Mouse (Mus musculus): ENCODE measurements around the gene Wdr54. TPM values are rescaled to one million over a fixed set of nuclear protein-coding genes. Genes with fewer than 3 reads are reported as not detected.

The Wdr54 gene
- polyA plus RNA-seq, 1 experiment from 2014 or later: 1.1 TPM

DNA sequence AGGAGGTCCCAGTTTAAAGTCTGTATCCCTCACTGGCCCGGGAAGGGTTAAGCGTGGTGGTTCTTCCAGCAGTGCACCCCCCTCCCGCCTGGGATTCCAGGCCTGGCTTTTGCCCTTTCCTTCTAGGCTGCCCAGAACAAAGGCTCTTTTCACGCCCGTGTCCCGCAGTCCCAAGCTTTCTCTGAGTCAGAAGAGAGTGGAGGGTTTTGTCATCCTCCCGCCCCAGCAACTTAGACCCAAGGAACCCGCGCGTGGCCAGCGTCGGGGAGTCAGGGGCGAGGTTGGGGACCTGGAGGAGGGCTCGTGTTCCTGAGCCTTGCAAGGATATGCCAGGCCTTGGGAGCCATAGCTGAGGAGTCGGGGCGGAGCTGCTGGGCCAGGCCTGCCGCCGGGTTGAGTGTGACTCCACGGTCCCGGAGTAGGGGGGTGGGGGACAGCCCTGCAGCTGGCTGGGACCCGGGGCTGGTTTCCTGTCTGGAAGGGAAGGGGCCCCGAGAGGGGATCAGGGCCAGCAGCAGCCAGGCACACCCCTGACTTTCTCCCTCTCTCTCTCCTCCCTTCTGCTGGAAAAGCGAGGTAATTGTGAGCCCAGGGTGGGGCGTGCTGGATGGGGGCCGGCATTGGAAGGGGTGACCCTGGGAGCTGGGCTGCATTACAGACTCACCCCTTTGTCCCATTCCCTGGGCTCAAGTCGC, 19.2 kb downstream of the Wdr54 start:
- Histone ChIP-seq H3K36me3 (no peaks in the 10 kb centered on the region), H3K9ac (peak overlapping the region; percentile 71), H3K27ac (peak overlapping the region; percentile 83), H3K4me3 (peak overlapping the region; percentile 57), H3K9me3 (replicated peaks) (no peaks in the 10 kb centered on the region), H3K4me2 (peak overlapping the region; percentile 70), H3K4me1 (peaks cover 64% of the 10 kb centered on the region), H3K27me3 (replicated peaks) (peaks cover 74% of the 10 kb centered on the region)
- peak; percentile 53 for ATAC-seq
- WGBS (ENCODE audit: insufficient replicate concordance): 4% methylated on average over 26 of the region's 26 CpGs

DNA sequence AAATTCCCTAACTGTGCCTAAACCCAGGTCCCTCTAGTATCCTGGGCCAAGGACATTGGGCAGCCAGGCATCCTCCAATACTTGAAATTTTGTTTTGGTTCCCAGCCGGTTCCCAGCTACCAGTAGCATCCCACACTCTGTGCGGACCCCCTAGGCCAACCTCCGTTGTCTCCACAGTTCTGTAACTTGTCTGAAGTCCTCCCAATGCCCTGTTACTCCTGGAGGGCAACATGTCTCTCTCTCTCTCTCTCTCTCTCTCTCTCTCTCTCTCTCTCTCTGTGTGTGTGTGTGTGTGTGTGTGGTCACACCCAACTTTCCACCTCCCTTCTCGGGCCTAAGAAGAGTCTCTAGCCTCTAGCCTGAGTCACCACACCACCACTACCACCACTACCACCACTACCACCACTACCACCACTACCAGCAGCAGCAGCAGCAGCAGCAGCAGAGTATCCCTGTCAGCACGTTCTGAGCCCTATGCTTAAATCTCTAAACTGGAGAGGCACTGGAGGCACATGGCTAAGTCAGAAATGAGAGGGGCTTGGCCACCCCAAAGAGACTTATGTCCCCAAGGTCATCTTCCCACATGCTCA, 19.8 kb downstream of the Wdr54 start:
- 32% methylated on average over 5 of the region's 5 CpGs for WGBS (ENCODE audit: insufficient replicate concordance)
- Histone ChIP-seq H3K4me3 (peak overlapping the region; percentile 57), H3K4me2 (peak overlapping the region; percentile 70), H3K4me1 (peaks cover 61% of the 10 kb centered on the region), H3K9me3 (replicated peaks) (no peaks in the 10 kb centered on the region), H3K9ac (peak overlapping the region; percentile 71), H3K36me3 (no peaks in the 10 kb centered on the region), H3K27me3 (replicated peaks) (peaks cover 67% of the 10 kb centered on the region), H3K27ac (peak overlapping the region; percentile 83)
- ATAC-seq: no peak

DNA sequence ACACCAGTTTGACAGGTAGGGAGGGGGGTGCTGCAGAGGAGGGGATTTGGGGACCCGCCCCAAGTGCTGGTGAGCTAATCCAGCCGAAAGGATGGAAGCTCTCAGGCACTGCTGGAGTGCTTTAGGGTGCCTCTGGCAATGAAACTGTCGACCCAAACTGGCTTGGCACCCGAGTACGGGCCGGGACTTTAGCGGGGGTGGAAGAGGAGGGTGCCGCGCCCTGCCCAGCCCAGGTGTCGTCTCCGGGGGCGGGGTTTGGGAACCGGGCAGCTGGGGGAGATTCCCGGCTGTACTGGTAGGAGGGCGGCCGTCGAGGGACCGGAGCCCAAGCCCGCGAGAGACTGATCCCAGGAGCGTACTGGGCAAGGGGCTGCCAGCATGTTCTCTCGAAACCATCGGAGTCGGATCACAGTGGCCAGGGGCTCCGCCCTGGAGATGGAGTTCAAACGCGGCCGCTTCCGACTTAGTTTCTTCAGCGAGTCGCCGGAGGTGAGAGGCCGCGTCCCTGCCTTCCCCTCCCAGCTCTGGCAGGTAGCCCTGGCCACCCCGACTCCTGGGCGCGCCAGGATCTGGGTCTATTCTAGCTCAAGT, 20.5 kb downstream of the Wdr54 start:
- Histone ChIP-seq H3K4me3 (peak overlapping the region; percentile 57), H3K27me3 (replicated peaks) (peaks cover 60% of the 10 kb centered on the region), H3K9me3 (replicated peaks) (no peaks in the 10 kb centered on the region), H3K4me2 (peak overlapping the region; percentile 70), H3K4me1 (peaks cover 67% of the 10 kb centered on the region), H3K9ac (peak overlapping the region; percentile 71), H3K36me3 (no peaks in the 10 kb centered on the region), H3K27ac (0 out of 2 replicates have a peak overlapping the region, but pooled peaks have one; percentile 83)
- no peak for ATAC-seq
- WGBS (ENCODE audit: insufficient replicate concordance): 29% methylated on average over 37 of the region's 37 CpGs

DNA sequence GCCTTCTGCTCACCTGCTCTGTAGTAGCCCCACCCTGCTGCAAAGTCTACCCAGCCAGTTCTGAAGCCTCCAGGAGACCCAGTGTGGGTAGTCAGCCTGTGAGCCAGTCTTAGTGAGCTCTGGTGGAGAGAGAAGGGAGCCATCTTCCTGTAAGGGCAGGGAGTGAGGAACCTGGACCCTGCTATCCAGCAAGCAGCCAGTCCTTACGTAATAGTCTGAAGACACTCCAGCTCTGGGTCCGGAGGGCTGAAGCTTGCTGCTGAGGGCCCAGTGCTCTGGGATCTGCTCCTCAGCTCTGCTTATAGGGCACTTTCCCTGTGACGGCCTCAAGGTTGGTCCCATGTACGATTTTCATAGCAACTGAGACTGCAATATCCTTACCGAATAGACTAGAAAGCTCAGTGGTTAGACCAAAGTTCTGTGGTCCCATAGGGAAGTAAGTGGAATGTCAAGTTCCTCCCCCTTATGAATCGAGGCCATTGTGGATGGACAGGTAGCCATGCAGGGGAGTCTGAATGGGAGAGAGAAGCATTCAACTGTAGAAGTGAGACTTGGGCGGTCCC, 21.2 kb downstream of the Wdr54 start, which contains the start of gene Rtkn:
Rtkn (plus strand) TSS at position 513 of the 563 bp plus-strand sequence.
- H3K9me3 ChIP-seq (replicated peaks): no peaks in the 10 kb centered on the region
- H3K4me1 ChIP-seq: peaks cover 67% of the 10 kb centered on the region
- H3K4me3 ChIP-seq: peak within 1 kb of the TSS; percentile 57
- H3K9ac ChIP-seq: peak within 1 kb of the TSS; percentile 71
- 57% methylated on average over 7 of the region's 7 CpGs for WGBS (ENCODE audit: insufficient replicate concordance)
- peak within 1 kb of the TSS; percentile 83; the same call in 1 of the 2 replicates for H3K27ac ChIP-seq
- no peak for ATAC-seq
- no peaks in the 10 kb centered on the region for H3K36me3 ChIP-seq
- H3K27me3 ChIP-seq (replicated peaks): peaks cover 57% of the 10 kb centered on the region
- H3K4me2 ChIP-seq: peak within 1 kb of the TSS; percentile 70

DNA sequence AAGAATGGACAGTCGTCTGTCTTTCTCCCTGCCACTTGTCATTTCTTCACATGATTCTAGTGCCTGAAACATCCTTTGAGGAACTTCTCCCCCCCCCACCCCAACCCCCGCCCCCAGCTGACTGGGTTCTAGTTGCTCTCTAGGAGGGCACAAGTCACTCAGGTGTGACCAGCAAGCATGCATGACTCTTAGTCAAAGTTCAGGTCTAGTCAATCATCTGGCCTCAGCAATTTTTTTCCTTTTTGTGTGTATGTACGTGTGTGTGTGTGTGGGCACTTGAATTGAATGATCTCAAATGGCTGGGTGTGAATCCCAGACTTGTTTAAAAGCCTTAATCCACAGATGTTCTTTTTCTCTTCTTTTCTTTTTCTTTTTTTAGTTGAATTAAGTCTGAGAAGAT, 22.0 kb downstream of the Wdr54 start:
- H3K4me2 ChIP-seq: no peak overlapping the region
- H3K27me3 ChIP-seq (replicated peaks): peaks cover 51% of the 10 kb centered on the region
- H3K36me3 ChIP-seq: no peaks in the 10 kb centered on the region
- no peak overlapping the region for H3K9ac ChIP-seq
- no peak overlapping the region for H3K27ac ChIP-seq
- no peak for ATAC-seq
- 58% methylated on average over 3 of the region's 3 CpGs for WGBS (ENCODE audit: insufficient replicate concordance)
- H3K4me3 ChIP-seq: no peak overlapping the region
- H3K9me3 ChIP-seq (replicated peaks): no peaks in the 10 kb centered on the region
- H3K4me1 ChIP-seq: peaks cover 66% of the 10 kb centered on the region

DNA sequence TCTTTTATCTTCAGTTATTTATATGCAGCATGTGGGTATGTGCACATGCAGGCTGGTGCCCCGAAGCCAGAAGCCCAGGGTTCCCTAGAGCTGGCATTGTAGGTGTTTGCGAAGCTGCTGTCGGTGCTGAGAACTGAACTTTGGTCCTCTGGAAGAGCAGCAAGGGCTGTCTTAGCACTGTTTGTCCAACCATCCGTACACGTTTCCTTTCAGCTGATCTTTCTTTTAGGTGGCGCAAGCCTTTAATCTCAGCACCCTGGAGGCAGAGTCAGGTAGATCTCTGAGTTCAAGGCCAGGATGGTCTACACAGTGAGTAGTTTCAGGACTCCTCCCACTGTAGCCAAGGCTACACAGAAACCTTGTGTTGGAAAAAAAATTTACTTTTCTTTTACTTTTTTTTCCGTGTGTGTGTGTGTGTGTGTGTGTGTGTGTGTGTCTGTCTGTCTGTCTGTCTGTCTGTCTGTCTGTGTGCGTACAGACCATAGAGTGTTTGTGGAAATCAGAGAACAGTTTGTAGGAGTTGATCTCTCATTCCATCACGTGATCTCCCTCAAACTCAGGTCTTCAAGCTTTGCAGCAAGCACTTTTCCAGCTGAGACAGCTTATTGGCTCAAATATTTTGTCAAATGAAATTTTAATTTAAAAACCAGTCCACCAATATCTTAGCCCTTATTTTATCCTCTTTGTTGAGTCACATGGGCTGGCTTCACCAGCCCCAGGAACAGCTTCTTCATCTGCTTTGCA, 23.8 kb downstream of the Wdr54 start:
- no peak for ATAC-seq
- Histone ChIP-seq H3K27ac (peak overlapping the region; percentile 65), H3K4me2 (no peak overlapping the region), H3K9me3 (replicated peaks) (no peaks in the 10 kb centered on the region), H3K4me3 (no peak overlapping the region), H3K9ac (no peak overlapping the region), H3K4me1 (peaks cover 47% of the 10 kb centered on the region), H3K27me3 (replicated peaks) (peaks cover 36% of the 10 kb centered on the region), H3K36me3 (no peaks in the 10 kb centered on the region)
- 68% methylated on average over 9 of the region's 9 CpGs for WGBS (ENCODE audit: insufficient replicate concordance)

DNA sequence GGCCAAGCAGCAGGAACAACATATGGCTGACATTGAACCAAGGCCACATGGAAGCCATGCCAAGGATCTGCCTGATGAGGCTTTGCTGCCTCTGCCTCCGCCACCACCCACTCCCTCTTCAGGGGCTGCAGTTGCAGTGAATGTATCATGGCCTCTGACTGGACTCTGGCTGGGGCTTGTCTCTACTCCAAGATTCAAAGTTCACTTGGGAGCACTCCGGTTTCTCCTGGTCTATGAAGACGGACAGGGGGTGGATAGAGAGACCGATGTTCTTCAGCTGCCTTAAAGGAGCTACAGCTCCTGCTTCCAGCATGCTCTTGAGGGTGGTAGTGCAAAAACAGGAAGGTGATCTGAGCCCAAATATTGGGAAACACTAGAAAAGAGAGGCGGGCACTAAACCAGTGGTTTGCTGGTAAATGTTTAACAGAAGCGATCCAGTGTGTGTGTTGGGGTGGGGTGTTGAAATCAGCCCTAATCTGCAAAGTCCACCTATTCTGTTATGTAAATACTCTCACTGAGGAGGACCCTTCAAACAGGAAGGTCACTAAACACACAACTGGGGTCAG, 24.6 kb downstream of the Wdr54 start:
- Histone ChIP-seq H3K9me3 (replicated peaks) (no peaks in the 10 kb centered on the region), H3K36me3 (no peaks in the 10 kb centered on the region), H3K9ac (no peak overlapping the region), H3K4me3 (no peak overlapping the region), H3K27ac (peak overlapping the region; percentile 65), H3K27me3 (replicated peaks) (peaks cover 28% of the 10 kb centered on the region), H3K4me1 (peaks cover 39% of the 10 kb centered on the region), H3K4me2 (no peak overlapping the region)
- ATAC-seq: peak; percentile 42
- 53% methylated on average over 6 of the region's 6 CpGs for WGBS (ENCODE audit: insufficient replicate concordance)

DNA sequence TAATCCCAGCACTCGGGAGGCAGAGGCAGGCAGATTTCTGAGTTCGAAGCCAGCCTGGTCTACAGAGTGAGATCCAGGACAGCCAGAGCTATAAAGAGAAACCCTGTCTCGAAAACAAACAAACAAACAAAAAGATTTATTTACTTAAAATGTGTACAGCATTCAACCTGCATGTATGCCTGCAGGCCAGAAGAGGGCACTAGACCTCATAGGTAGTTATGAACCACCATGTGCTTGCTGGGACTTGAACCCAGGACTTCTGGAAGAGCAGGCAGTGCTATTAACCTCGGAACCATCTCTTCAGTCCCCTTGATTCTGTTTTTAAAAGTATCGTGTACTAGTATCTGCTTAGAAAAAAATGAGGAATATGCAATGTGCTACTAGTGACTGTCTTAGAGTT, 28.8 kb downstream of the Wdr54 start:
- ATAC-seq: no peak
- peaks cover 36% of the 10 kb centered on the region for H3K4me1 ChIP-seq
- no peak overlapping the region for H3K4me2 ChIP-seq
- no peak overlapping the region for H3K4me3 ChIP-seq
- no peaks in the 10 kb centered on the region for H3K27me3 ChIP-seq (replicated peaks)
- peaks cover 9% of the 10 kb centered on the region for H3K36me3 ChIP-seq
- H3K9me3 ChIP-seq (replicated peaks): no peaks in the 10 kb centered on the region
- H3K27ac ChIP-seq: no peak overlapping the region
- H3K9ac ChIP-seq: no peak overlapping the region
- 81% methylated on average over 5 of the region's 5 CpGs for WGBS (ENCODE audit: insufficient replicate concordance)

DNA sequence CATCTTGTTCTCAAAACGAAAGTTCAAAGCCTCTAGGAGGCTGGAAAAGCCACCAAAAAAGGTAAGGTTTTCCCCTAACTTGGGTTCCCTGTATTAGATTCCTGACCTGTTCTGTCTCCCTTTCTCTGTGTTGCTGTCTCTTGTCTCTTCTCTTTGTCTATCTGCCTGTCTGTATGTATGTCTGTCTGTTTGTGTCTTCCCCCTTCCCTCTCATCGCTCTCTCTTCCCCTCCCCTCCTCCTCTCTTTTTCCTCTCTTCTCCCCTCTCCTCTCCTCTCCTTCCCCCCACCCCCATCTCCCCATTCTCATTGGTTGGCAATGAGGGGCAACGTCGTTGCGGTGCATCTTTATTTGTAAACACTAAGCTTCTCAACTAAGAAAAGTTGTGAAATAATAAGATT, 30.9 kb downstream of the Wdr54 start, which contains the start of gene Ino80b:
Ino80b (minus strand) TSS at position 101 of the 400 bp plus-strand sequence.
- WGBS (ENCODE audit: insufficient replicate concordance): 30% methylated on average over 5 of the region's 5 CpGs
- Histone ChIP-seq H3K4me2 (peak within 1 kb of the TSS; percentile 93), H3K9me3 (replicated peaks) (no peaks in the 10 kb centered on the region), H3K4me3 (peak within 1 kb of the TSS; percentile 87), H3K27me3 (replicated peaks) (no peaks in the 10 kb centered on the region), H3K4me1 (peaks cover 38% of the 10 kb centered on the region), H3K36me3 (peaks cover 9% of the 10 kb centered on the region), H3K9ac (peak within 1 kb of the TSS; percentile 87), H3K27ac (peak within 1 kb of the TSS; percentile 89)
- no peak for ATAC-seq

DNA sequence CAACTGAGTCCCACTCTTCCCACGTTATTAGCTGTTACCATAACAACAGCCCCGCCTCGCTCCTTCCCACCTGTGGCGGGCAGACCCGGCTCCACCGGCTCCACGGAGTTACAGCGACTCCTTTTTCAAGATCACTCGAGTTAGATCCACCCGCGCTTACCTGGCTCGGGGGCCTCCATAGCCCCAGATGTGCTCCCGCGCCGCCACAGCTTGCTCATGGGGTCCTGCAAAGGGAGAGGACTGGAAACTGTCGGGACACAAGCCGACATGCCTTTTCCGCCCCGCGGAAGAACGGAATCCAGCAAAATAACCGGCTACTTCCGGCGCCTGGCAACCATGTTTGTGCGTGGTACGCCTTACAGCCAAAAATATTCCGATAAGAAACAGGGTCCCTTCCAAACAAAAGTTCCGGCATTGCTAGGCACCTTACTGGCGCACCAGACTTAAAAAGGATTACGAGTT, 31.3 kb downstream of the Wdr54 start:
- peak; percentile 9; the same call in 1 of the 2 replicates for ATAC-seq

DNA sequence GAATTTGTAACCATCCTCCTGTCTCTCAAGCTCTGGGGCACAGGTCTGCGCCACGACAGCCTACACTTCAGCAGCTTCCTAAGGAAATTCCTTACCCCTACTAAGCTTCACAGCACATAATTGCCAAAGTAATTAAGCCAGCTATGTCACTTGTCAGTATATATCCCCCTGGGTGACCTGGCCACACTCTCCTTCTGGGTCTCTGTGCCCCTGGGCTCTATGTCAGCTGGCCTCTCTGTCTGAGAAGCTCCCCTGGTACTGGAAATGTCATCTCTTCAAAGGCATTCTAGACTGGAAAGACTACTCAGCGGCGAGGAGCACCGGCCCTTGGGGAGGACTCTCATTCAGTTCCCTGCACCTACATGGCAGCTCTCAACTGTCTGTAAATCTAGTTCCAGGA, 33.2 kb downstream of the Wdr54 start:
- Histone ChIP-seq H3K27ac (no peak overlapping the region; the same call in 1 of the 2 replicates), H3K4me1 (peaks cover 60% of the 10 kb centered on the region), H3K4me3 (peak overlapping the region; percentile 74), H3K27me3 (replicated peaks) (no peaks in the 10 kb centered on the region), H3K36me3 (peaks cover 27% of the 10 kb centered on the region), H3K4me2 (peak overlapping the region; percentile 95), H3K9me3 (replicated peaks) (no peaks in the 10 kb centered on the region), H3K9ac (peak overlapping the region; percentile 88; the same call in 1 of the 2 replicates)
- no peak for ATAC-seq
- 92% methylated on average over 5 of the region's 5 CpGs for WGBS (ENCODE audit: insufficient replicate concordance)

More for the DNA sequence above, 31.3 kb downstream of the Wdr54 start:
- peak overlapping the region; percentile 93 for H3K4me2 ChIP-seq
- H3K4me1 ChIP-seq: peaks cover 43% of the 10 kb centered on the region
- peak overlapping the region; percentile 87 for H3K9ac ChIP-seq
- peaks cover 9% of the 10 kb centered on the region for H3K36me3 ChIP-seq
- under 1% methylated on average over 30 of the region's 30 CpGs for WGBS (ENCODE audit: insufficient replicate concordance)
- no peaks in the 10 kb centered on the region for H3K27me3 ChIP-seq (replicated peaks)
- H3K9me3 ChIP-seq (replicated peaks): no peaks in the 10 kb centered on the region
- peak overlapping the region; percentile 87 for H3K4me3 ChIP-seq
- H3K27ac ChIP-seq: peak overlapping the region; percentile 89

Measured in liver, embryonic 12.5 days (tissue).